Mouse (Mus musculus): ENCODE data around the gene Lgals3bp. TPM values are rescaled to one million over a fixed set of nuclear protein-coding genes. Genes with fewer than 3 reads are reported as not detected.

The Lgals3bp gene
- total and polyA plus RNA-seq, 3 experiments: 3.0 to 18.3 TPM; not detected in 1

- peak overlapping the region; percentile 13; the same call in 1 of the 2 replicates for H3K9ac ChIP-seq (ENCODE audit: control insufficient read depth, low read depth, low read length, poor library complexity, severe bottlenecking)
- H3K27me3 ChIP-seq (ENCODE audit: control insufficient read depth in 1 of 2, insufficient read depth in 2 of 2, low read length in 2 of 2): no peaks in the 10 kb centered on the region
- no peaks in the 10 kb centered on the region for H3K9me3 ChIP-seq (replicated peaks; ENCODE audit: insufficient read depth, low read length)
- peak; percentile 65 for TF ChIP-seq SIN3A (IDR thresholded peaks at IDR 0.05; ENCODE audit: low read length)
- 0 out of 4 replicates have a peak, but pooled peaks of 1 of the 2 experiments have one; percentile 21 for TF ChIP-seq POLR2A (IDR thresholded peaks at IDR 0.05; ENCODE audit: control insufficient read depth in 1 of 2, insufficient read depth in 1 of 2, low read depth in 1 of 2, low read length in 2 of 2, poor library complexity in 1 of 2)
- TF ChIP-seq TBP (IDR thresholded peaks at IDR 0.05; ENCODE audit: low read depth, low read length): 0 out of 2 replicates have a peak, but pooled peaks have one; percentile 42
- TF ChIP-seq TAL1 (IDR thresholded peaks at IDR 0.05; ENCODE audit: low read length): peak; percentile 79
- TF ChIP-seq GATA1 (IDR thresholded peaks at IDR 0.05; ENCODE audit: low read depth, low read length): peak; percentile 97
- TF ChIP-seq TCF12 (IDR thresholded peaks at IDR 0.05; ENCODE audit: low read depth, low read length): peak; percentile 93
- TF ChIP-seq MAZ (IDR thresholded peaks at IDR 0.05; ENCODE audit: low read depth, low read length): peak; percentile 35; the same call in 1 of the 2 replicates
- TF ChIP-seq KAT2A (conservative IDR thresholded peaks at IDR 0.05; ENCODE audit: low read depth, low read length): no peak
- TF ChIP-seq ZNF384 (IDR thresholded peaks at IDR 0.05; ENCODE audit: low read depth, low read length): no peak
- TF ChIP-seq HCFC1 (IDR thresholded peaks at IDR 0.05; ENCODE audit: low read depth, low read length): 0 out of 2 replicates have a peak, but pooled peaks have one; percentile 26
- TF ChIP-seq EP300 (IDR thresholded peaks at IDR 0.05; ENCODE audit: low read depth in 1 of 2, low read length in 2 of 2): peak; percentile 91 to 92
- TF ChIP-seq BHLHE40 (IDR thresholded peaks at IDR 0.05; ENCODE audit: borderline replicate concordance, low read depth, low read length): 0 out of 2 replicates have a peak, but pooled peaks have one; percentile 26
- peak; percentile 80 for TF ChIP-seq ETS1 (IDR thresholded peaks at IDR 0.05; ENCODE audit: low read depth, low read length)
- no peak for TF ChIP-seq POLR2AphosphoS2 (IDR thresholded peaks at IDR 0.05; ENCODE audit: low read length)
- TF ChIP-seq RCOR1 (IDR thresholded peaks at IDR 0.05; ENCODE audit: low read depth, low read length): peak; percentile 88
- TF ChIP-seq E2F4 (IDR thresholded peaks at IDR 0.05; ENCODE audit: borderline replicate concordance, low read depth, low read length): no peak
- H3K4me1 ChIP-seq (ENCODE audit: control insufficient read depth in 1 of 2, insufficient read depth in 2 of 2, low read length in 2 of 2): peaks cover 10 to 24% of the 10 kb centered on the region in 2 experiments
- H3K4me3 ChIP-seq (ENCODE audit: control insufficient read depth in 1 of 2, insufficient read depth in 1 of 2, low read depth in 2 of 2, low read length in 2 of 2): no peak overlapping the region
- H3K36me3 ChIP-seq (ENCODE audit: control insufficient read depth in 1 of 2, insufficient read depth in 2 of 2, low read length in 2 of 2): peaks cover 0 to 21% of the 10 kb centered on the region in 2 experiments; a peak in 2 of 4 replicates
- peak overlapping the region; percentile 70 for H3K27ac ChIP-seq (ENCODE audit: control insufficient read depth, low read depth, low read length)
- H3K79me2 ChIP-seq (ENCODE audit: control insufficient read depth, insufficient read depth, low read length, poor library complexity): no peaks in the 10 kb centered on the region
- peak; percentile 84 for DNase-seq (ENCODE audit: low read depth, low spot score)
These were observed 1.9 kb downstream of the Lgals3bp start for GRCm38 (mm10) chr11:118399891-118400565.

GRCm38 (mm10) chr11:118397806-118398530 is 3.9 kb downstream of the Lgals3bp start:
- no peak overlapping the region for H3K27ac ChIP-seq (ENCODE audit: control insufficient read depth, low read depth, low read length)
- H3K9me3 ChIP-seq (replicated peaks; ENCODE audit: insufficient read depth, low read length): no peaks in the 10 kb centered on the region
- H3K4me3 ChIP-seq (ENCODE audit: control insufficient read depth in 1 of 2, insufficient read depth in 1 of 2, low read depth in 2 of 2, low read length in 2 of 2): no peak overlapping the region
- no peaks in the 10 kb centered on the region for H3K79me2 ChIP-seq (ENCODE audit: control insufficient read depth, insufficient read depth, low read length, poor library complexity)
- no peak for TF ChIP-seq CHD1 (IDR thresholded peaks at IDR 0.05; ENCODE audit: low read depth, low read length)
- TF ChIP-seq MYC (IDR thresholded peaks at IDR 0.05; ENCODE audit: low read depth, low read length): no peak
- H3K4me1 ChIP-seq (ENCODE audit: control insufficient read depth in 1 of 2, insufficient read depth in 2 of 2, low read length in 2 of 2): peaks cover 10 to 24% of the 10 kb centered on the region in 2 experiments
- H3K27me3 ChIP-seq (ENCODE audit: control insufficient read depth in 1 of 2, insufficient read depth in 2 of 2, low read length in 2 of 2): no peaks in the 10 kb centered on the region
- H3K9ac ChIP-seq (ENCODE audit: control insufficient read depth, low read depth, low read length, poor library complexity, severe bottlenecking): no peak overlapping the region
- H3K36me3 ChIP-seq (ENCODE audit: control insufficient read depth in 1 of 2, insufficient read depth in 2 of 2, low read length in 2 of 2): peaks cover 0 to 21% of the 10 kb centered on the region in 2 experiments; a peak in 2 of 4 replicates
- DNase-seq (ENCODE audit: low read depth, low spot score): no peak

Data from MEL (cell line).